Mouse (Mus musculus) limb, embryonic 14.5 days (tissue): Measurements from ENCODE around the gene Olfr985. TPM values are rescaled to one million over a fixed set of nuclear protein-coding genes. Genes with fewer than 3 reads are reported as not detected.

Source experiments
- ATAC-seq: fragments of 200-750 bp; cut with Nextera tagmentation; 2 replicates; pipeline ENCODE4 v1.8.0; 2017; ENCODE audit warnings: low read depth, moderate number of reproducible peaks, moderate TSS enrichment; ENCODE audit not compliant: low FRiP score
- DNase-seq: peaks from one replicate; pipeline ENCODE4 v3.0.0-alpha.2; 2015; ENCODE audit warnings: low spot score
- H3K27ac ChIP-seq: fragments of 300-500 bp; sonication (generic); replicated peaks from 2 replicates; pipeline ENCODE4 v1.5.1; 2014; ENCODE audit warnings: low read depth, mild to moderate bottlenecking, low read length, moderate library complexity, mixed read lengths
- H3K27me3 ChIP-seq: fragments of 300-500 bp; sonication (generic); 2 replicates; pipeline ENCODE4 v1.6.1; 2014; ENCODE audit warnings: low read length, mixed read lengths; ENCODE audit not compliant: control insufficient read depth, insufficient read depth
- H3K36me3 ChIP-seq: fragments of 300-500 bp; sonication (generic); 2 replicates; pipeline ENCODE4 v1.6.1; 2014; ENCODE audit warnings: mild to moderate bottlenecking, low read length, moderate library complexity, mixed read lengths; ENCODE audit not compliant: control insufficient read depth, insufficient read depth
- H3K4me1 ChIP-seq: fragments of 300-500 bp; sonication (generic); 2 replicates; pipeline ENCODE4 v1.6.1; 2014; ENCODE audit warnings: antibody characterized with exemption, low read length, mixed read lengths; ENCODE audit not compliant: control insufficient read depth, insufficient read depth
- H3K4me2 ChIP-seq: fragments of 300-500 bp; sonication (generic); replicated peaks from 2 replicates; pipeline ENCODE4 v1.6.1; 2014; ENCODE audit warnings: low read depth, mild to moderate bottlenecking, low read length, moderate library complexity; ENCODE audit not compliant: severe bottlenecking
- H3K4me3 ChIP-seq: fragments of 300-500 bp; sonication (generic); replicated peaks from 2 replicates; pipeline ENCODE4 v1.5.1; 2014; ENCODE audit warnings: low read length
- H3K9ac ChIP-seq: fragments of 300-500 bp; sonication (generic); 2 replicates; pipeline ENCODE4 v1.6.1; 2014; ENCODE audit warnings: mild to moderate bottlenecking, low read depth, low read length, moderate library complexity; ENCODE audit not compliant: severe bottlenecking
- H3K9me3 ChIP-seq: fragments of 300-500 bp; sonication (generic); 2 replicates; pipeline ENCODE4 v1.6.1; 2016; ENCODE audit warnings: low read length; ENCODE audit not compliant: control insufficient read depth
- POLR2A ChIP-seq: fragments of 200-500 bp; IDR thresholded peaks from 2 replicates; pipeline ENCODE4 v1.8.0; 2012; ENCODE audit warnings: inconsistent platforms, mild to moderate bottlenecking, moderate library complexity, borderline replicate concordance; ENCODE audit not compliant: insufficient read depth, insufficient read length; ENCODE audit errors: extremely low read depth
- WGBS: fragments of 180-500 bp; shearing (Covaris S2); extraction: QIAGEN DNeasy Blood & Tissue Kit; methylation state at CpG from one replicate; pipeline ENCODE4 v1.1.7; 2014; 5-methylcytosine and 5-hydroxymethylcytosine counted together
- polyA plus RNA-seq, 2 experiments: library from polyadenylated mRNA; depleted of rRNA in 1 of 2; stranded (reverse) in 1 of 2; unstranded in 1 of 2; fragments of >200 nt; fragmentation: Nextera tagmentation in 1 of 2; extraction: Ambion mirVana in 1 of 2; gene quantifications; 2 replicates each; pipeline versions ENCODE4 v1.2.1 to v1.2.3; 2012 to 2014

Gene Olfr985
- polyA plus RNA-seq, 2 experiments = not detected

GRCm38 (mm10) chr9:40136987-40137688 is 7.2 kb upstream of the Olfr985 start:
- Histone ChIP-seq H3K9me3 (no peaks in the 10 kb centered on the region), H3K9ac (no peak overlapping the region), H3K4me3 (no peak overlapping the region), H3K27ac (no peak overlapping the region), H3K4me1 (no peaks in the 10 kb centered on the region), H3K4me2 (no peak overlapping the region), H3K36me3 (no peaks in the 10 kb centered on the region), H3K27me3 (no peaks in the 10 kb centered on the region)
- ATAC-seq (no peak), DNase-seq (no peak)
- no peak for TF ChIP-seq POLR2A
- WGBS = 82% methylated on average over 6 of the region's 6 CpGs

- Histone ChIP-seq H3K27me3 (no peaks in the 10 kb centered on the region), H3K9ac (no peak overlapping the region), H3K36me3 (no peaks in the 10 kb centered on the region), H3K27ac (no peak overlapping the region), H3K4me3 (no peak overlapping the region), H3K9me3 (no peaks in the 10 kb centered on the region), H3K4me1 (no peaks in the 10 kb centered on the region), H3K4me2 (no peak overlapping the region)
- ATAC-seq (no peak), DNase-seq (no peak)
- TF ChIP-seq POLR2A = no peak
- WGBS = 78% methylated on average over 1 of the region's 1 CpGs
Observed at GRCm38 (mm10) chr9:40130556-40130955, 572 bp upstream of the Olfr985 start.

- no peak for ATAC-seq
- Histone ChIP-seq H3K27ac (no peak overlapping the region), H3K9ac (no peak overlapping the region), H3K4me3 (no peak overlapping the region), H3K36me3 (no peaks in the 10 kb centered on the region), H3K27me3 (no peaks in the 10 kb centered on the region), H3K9me3 (no peaks in the 10 kb centered on the region), H3K4me2 (no peak overlapping the region), H3K4me1 (peaks cover 5% of the 10 kb centered on the region)
- WGBS = 75% methylated on average over 5 of the region's 5 CpGs
- TF ChIP-seq POLR2A = no peak
- peak; percentile 55 for DNase-seq
Observed at GRCm38 (mm10) chr9:40117287-40117659, 12.7 kb downstream of the Olfr985 start.

- H3K4me2 ChIP-seq = no peak overlapping the region
- no peak overlapping the region for H3K9ac ChIP-seq
- ATAC-seq (peak; percentile 88), DNase-seq (peak; percentile 67)
- no peak overlapping the region for H3K4me3 ChIP-seq
- TF ChIP-seq POLR2A = no peak
- peaks cover 5% of the 10 kb centered on the region for H3K4me1 ChIP-seq
- 42% methylated on average over 10 of the region's 10 CpGs for WGBS
- H3K9me3 ChIP-seq = no peaks in the 10 kb centered on the region
- 0 out of 2 replicates have a peak overlapping the region, but pooled peaks have one; percentile 13 for H3K27ac ChIP-seq
- no peaks in the 10 kb centered on the region for H3K27me3 ChIP-seq
- H3K36me3 ChIP-seq = no peaks in the 10 kb centered on the region
Observed at GRCm38 (mm10) chr9:40116645-40117286, 13.2 kb downstream of the Olfr985 start.

GRCm38 (mm10) chr9:40114106-40114505 is 15.9 kb downstream of the Olfr985 start, which contains the start of gene Olfr984:
Gene Olfr984, minus strand, starts transcription at chr9:40114206.
- peaks cover 5% of the 10 kb centered on the region for H3K4me1 ChIP-seq

More at GRCm38 (mm10) chr9:40114106-40114505, 15.9 kb downstream of the Olfr985 start, which contains the start of gene Olfr984:
- H3K36me3 ChIP-seq = no peaks in the 10 kb centered on the region
- DNase-seq (no peak), ATAC-seq (no peak)
- TF ChIP-seq POLR2A = no peak
- H3K27ac ChIP-seq = no peak within 1 kb of the TSS
- H3K4me2 ChIP-seq = no peak within 1 kb of the TSS
- no peak within 1 kb of the TSS for H3K9ac ChIP-seq
- H3K27me3 ChIP-seq = no peaks in the 10 kb centered on the region
- WGBS = 80% methylated on average over 2 of the region's 2 CpGs
- no peaks in the 10 kb centered on the region for H3K9me3 ChIP-seq
- no peak within 1 kb of the TSS for H3K4me3 ChIP-seq
